Mouse (Mus musculus) testis, adult 2 months (tissue): ENCODE measurements around the gene Zranb1. TPM values are rescaled to one million over a fixed set of nuclear protein-coding genes. Genes with fewer than 3 reads are reported as not detected.
A peak's percentile ranks its signal among the peaks of the same experiment; 100 is the strongest.

ENCODE experiments used
- H3K27ac ChIP-seq: fragments of 200-500 bp; 2 replicates; pipeline ENCODE4 v1.5.1; 2012; ENCODE audit warnings: low read depth, low read length; ENCODE audit not compliant: control insufficient read depth, insufficient read depth
- H3K27me3 ChIP-seq: fragments of 200-500 bp; 2 replicates; pipeline ENCODE4 v1.6.1; 2012; ENCODE audit warnings: mild to moderate bottlenecking, low read length, moderate library complexity; ENCODE audit not compliant: control insufficient read depth, insufficient read depth
- H3K36me3 ChIP-seq: fragments of 200-500 bp; 2 replicates; pipeline ENCODE4 v1.6.1; 2012; ENCODE audit warnings: mild to moderate bottlenecking, low read length; ENCODE audit not compliant: control insufficient read depth, insufficient read depth
- H3K4me1 ChIP-seq: fragments of 200-500 bp; 2 replicates; pipeline ENCODE4 v1.6.1; 2012; ENCODE audit warnings: low read length; ENCODE audit not compliant: control insufficient read depth, insufficient read depth
- H3K4me3 ChIP-seq: fragments of 200-500 bp; 2 replicates; pipeline ENCODE4 v1.5.1; 2012; ENCODE audit warnings: low read depth, mild to moderate bottlenecking, low read length, moderate library complexity, mixed read lengths; ENCODE audit not compliant: control insufficient read depth
- CTCF ChIP-seq: fragments of 200-500 bp; IDR thresholded peaks from 2 replicates; pipeline ENCODE4 v1.5.1; 2012; ENCODE audit warnings: low read depth, mild to moderate bottlenecking, inconsistent platforms, low read length, moderate library complexity; ENCODE audit not compliant: control insufficient read depth, insufficient read depth, insufficient replicate concordance
- POLR2A ChIP-seq: fragments of 200-500 bp; IDR thresholded peaks from 2 replicates; pipeline ENCODE4 v1.6.1; 2012; ENCODE audit warnings: low read depth, mild to moderate bottlenecking, inconsistent platforms, low read length, moderate library complexity; ENCODE audit not compliant: control insufficient read depth
- polyA plus RNA-seq: library from polyadenylated mRNA; depleted of rRNA; stranded (reverse); fragments of >200 nt; gene quantifications from 2 replicates; pipeline ENCODE4 v1.2.3, GENCODE M21; 2012

Gene Zranb1
- polyA plus RNA-seq, 1 experiment, result 38.7 TPM

DNA sequence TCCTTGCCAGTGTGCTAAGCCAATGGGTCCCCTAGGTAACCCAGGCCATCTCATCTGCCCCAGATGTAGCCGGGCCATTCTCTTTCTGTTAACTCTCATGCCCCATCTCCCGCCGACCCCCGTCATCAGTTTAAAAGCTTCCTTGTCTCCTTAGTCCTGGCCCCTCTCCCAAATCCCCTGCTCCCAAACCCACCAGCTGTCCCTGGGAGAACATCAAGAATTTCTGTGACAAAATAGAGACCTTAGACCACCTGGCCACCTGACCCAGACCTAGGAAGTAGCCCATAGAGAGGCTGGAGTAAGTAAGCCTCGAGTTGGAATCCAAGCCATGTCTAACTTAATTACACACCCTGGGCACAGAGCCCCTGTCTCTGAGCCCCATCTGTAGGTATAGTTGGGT lies 40.7 kb upstream of the Zranb1 start:
- H3K27me3 ChIP-seq, result no peaks in the 10 kb centered on the region
- no peaks in the 10 kb centered on the region for H3K36me3 ChIP-seq
- H3K27ac ChIP-seq, result no peak overlapping the region
- no peaks in the 10 kb centered on the region for H3K4me1 ChIP-seq
- TF ChIP-seq POLR2A (no peak), CTCF (no peak)
- H3K4me3 ChIP-seq, result no peak overlapping the region

DNA sequence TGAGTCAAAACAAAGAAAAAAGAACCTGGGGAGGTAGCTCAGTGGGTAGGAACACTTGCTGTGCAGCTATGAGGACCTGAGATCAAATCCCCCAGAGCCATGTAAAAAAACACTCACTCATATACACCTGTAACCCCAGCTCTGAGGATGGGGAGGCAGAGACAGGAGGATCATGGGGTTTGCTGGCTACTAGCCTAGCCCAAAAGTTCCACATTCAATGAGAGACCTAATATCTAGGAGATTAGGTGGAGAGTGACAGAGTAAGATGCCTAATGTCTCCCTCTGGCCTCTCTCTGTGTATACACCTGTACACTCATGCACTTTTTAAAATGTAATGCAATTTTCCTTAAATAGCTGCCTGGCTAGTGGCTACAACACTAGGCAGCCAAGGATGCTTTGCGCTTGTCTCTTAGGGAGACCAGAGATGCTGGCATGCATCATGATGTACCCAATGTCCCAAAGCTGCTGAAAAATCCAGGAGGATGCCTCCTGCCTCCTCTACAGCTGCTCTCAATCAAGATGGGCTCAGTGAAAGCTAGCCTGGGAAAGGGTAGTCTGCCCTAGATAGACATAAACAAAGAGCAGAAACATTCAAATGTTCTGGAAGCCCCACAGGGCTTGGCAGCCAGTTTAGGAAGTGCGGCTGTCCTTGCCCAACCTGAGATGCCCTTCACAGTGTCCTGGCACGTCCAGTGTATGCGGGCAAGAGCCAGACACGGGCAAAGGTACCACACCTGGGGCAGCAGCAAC lies 39.2 kb upstream of the Zranb1 start:
- no peak overlapping the region for H3K4me3 ChIP-seq
- no peaks in the 10 kb centered on the region for H3K36me3 ChIP-seq
- no peaks in the 10 kb centered on the region for H3K27me3 ChIP-seq
- peaks cover 3% of the 10 kb centered on the region for H3K4me1 ChIP-seq
- TF ChIP-seq CTCF, result no peak
- no peak overlapping the region for H3K27ac ChIP-seq

DNA sequence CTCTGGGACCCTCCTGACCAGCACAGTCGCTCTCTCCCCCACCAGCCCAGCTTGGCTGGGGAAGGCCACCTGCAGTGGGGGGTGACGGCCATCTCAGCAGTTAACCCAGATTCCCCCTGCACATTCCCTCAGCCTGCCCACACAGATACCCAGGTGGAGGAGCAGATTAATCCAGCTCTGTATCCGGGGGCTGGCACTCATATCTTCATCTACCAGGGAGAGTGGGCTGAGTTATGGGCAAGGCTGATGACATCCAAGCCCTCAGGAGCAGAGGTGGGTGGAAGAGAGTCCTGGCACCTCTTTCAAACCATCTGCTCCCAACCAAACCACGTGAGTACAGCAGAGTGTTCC lies 38.7 kb upstream of the Zranb1 start:
- H3K4me3 ChIP-seq, result no peak overlapping the region
- no peak overlapping the region for H3K27ac ChIP-seq
- no peaks in the 10 kb centered on the region for H3K36me3 ChIP-seq
- H3K27me3 ChIP-seq, result no peaks in the 10 kb centered on the region
- peaks cover 5% of the 10 kb centered on the region for H3K4me1 ChIP-seq
- TF ChIP-seq CTCF (no peak), POLR2A (no peak)

DNA sequence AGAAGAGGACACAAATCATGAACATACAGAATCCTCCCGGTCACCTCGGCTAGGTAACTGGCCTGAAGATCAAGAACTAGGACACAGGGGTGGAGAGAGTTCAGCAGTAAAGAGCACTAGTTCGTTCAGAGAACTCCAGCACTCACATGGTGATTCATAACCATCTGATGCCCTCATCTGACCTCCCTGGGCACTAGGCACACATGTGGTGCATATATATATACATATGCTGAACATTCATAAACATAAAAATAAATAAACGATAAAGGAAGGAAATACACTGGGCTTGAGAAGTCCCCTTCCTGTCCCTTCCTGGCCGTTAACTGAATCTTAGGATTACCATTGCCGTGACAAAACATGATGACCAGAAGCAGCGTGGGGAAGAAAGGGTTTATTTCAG lies 38.1 kb upstream of the Zranb1 start:
- TF ChIP-seq POLR2A (no peak), CTCF (no peak)
- Histone ChIP-seq H3K36me3 (no peaks in the 10 kb centered on the region), H3K4me1 (peaks cover 5% of the 10 kb centered on the region), H3K27ac (no peak overlapping the region), H3K27me3 (no peaks in the 10 kb centered on the region), H3K4me3 (no peak overlapping the region)

DNA sequence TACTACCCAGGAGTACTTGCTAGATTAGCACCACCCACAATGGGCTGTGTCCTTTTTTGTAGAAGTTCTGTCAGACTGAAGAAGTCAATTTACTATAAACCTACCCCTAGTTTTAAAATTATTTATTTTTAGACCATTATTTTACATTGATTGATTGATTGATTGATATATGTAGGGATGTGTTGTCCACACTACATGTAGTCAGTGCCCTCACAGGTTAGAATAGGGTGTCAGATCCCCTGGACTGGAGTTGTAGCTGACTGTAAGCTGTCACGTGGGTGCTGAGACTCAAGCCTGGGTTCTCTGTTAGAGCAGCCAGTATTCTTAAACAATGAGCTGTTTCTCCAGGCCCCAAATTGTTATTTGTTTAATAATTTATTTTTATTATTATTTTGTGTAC lies 37.6 kb upstream of the Zranb1 start:
- Histone ChIP-seq H3K4me1 (peaks cover 5% of the 10 kb centered on the region), H3K4me3 (no peak overlapping the region), H3K27me3 (no peaks in the 10 kb centered on the region), H3K27ac (no peak overlapping the region), H3K36me3 (no peaks in the 10 kb centered on the region)
- TF ChIP-seq CTCF (no peak), POLR2A (no peak)

DNA sequence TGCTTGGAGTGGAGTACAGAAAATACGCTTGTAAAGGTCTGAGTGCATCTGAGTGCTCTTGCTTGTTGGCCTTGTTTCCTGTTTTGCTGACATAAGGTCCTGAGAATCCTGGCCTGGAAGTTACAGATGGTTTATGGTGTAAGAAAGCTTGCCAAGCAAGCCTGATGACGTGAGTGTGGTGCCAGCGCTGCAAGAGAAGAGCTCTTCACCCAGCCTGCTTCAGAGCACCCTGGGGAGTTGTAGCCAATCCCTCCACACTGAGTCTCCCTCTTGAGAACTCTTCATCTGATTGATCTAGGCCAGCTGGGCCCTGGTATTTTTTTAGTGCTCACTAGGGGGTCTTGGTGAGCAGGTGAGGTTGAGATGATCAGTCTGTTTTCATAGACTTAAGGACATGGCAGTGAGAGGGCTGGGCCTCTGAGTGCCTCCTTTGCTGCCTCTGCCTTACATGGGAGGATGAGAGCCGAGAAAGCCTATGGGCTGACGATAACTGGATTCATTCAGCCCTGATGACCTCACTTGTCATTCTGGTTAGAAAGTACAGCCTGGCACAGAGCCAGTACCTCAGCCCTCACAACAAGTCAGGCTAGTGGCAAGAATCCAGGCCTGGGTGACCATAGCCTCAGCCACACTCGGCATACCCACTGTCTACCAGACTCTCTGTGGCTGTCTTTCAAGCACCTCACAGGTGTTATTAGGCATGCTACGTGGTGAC lies 35.9 kb upstream of the Zranb1 start:
- H3K27ac ChIP-seq, result no peak overlapping the region
- H3K36me3 ChIP-seq, result no peaks in the 10 kb centered on the region
- H3K4me1 ChIP-seq, result peaks cover 5% of the 10 kb centered on the region
- no peak overlapping the region for H3K4me3 ChIP-seq
- no peaks in the 10 kb centered on the region for H3K27me3 ChIP-seq
- no peak for TF ChIP-seq CTCF
- no peak for TF ChIP-seq POLR2A

DNA sequence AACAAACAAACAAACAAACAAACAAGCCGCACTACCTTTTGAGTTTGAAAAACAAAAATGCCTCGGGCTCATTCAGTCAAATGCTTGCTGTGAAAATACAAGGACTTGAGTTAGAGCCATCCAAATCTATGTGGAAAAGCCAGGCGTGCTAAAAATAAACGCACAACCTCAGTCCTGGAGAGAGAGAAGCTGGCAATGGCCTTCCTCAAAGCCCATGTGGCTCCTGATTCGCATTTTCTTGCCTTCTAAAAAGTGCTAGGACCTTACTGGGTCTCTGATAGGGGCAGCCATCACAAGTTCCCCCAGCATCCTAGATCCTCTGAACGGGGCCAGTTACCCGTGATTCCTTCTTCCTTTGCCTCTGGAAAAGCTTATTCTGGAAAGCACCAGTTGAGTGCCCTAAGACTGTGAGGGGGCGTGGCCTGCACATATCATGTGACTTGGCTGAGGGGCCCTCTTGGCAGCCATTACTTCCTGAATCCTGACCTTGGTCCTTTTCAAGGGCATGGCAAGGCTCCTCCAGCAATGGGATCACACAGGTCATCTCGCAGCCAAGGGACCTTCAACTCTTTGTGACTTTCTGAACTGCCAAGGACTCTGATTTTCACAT lies 34.6 kb upstream of the Zranb1 start:
- no peak for TF ChIP-seq CTCF
- no peak for TF ChIP-seq POLR2A
- Histone ChIP-seq H3K4me3 (peak overlapping the region; percentile 7; the same call in 1 of the 2 replicates), H3K4me1 (peaks cover 5% of the 10 kb centered on the region), H3K27ac (no peak overlapping the region), H3K27me3 (no peaks in the 10 kb centered on the region), H3K36me3 (no peaks in the 10 kb centered on the region)
